Mouse (Mus musculus): ENCODE results near the gene Atrip. TPM values are rescaled to one million over a fixed set of nuclear protein-coding genes. Genes with fewer than 3 reads are reported as not detected.

The Atrip gene
- total RNA-seq, 2 experiments from 2014 or later = 8.1 to 9.8 TPM

DNA sequence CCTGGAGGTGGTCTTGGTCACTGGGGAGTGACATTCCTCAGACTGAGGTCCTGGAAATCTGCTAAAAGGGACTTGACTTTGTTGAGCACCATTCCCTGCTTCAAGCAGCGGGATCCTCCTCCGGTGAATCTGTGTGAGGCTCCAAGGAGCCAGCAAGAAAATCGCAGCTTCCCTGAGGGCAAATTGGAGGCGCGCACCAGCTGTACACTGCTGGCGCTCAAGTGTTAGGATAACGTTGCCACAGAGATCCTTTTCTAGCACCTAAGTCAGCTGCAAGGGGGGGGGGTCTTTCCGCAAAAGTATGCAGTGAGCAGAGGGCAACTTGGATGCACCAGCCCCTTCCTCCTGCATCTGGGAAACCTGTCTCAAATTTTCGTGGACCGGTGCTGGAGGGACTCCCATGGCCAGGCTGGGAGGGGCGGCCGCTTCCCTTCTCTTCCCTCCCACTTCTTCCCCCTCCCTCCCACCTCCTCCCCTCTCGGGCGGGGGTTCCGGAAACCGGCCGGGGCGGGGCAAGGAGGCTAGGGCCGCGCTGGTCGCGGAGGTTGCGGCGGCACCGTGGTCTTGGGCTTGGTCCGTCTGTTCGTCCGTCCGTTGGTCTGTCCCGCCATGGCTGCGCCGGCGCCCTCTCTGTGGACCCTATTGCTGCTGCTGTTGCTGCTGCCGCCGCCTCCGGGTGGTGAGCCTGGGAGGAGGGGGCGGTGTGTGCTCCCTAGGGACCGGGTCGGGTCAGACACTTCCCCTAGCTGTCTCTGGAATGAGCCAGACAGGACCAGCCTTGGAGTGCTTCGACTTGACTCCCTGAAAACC, 35.6 kb downstream of the Atrip start, which contains the start of gene Shisa5:
Gene Shisa5, plus strand, starts transcription at position 480 of the 810 bp plus-strand sequence.
- DNase-seq = peak; percentile 92

DNA sequence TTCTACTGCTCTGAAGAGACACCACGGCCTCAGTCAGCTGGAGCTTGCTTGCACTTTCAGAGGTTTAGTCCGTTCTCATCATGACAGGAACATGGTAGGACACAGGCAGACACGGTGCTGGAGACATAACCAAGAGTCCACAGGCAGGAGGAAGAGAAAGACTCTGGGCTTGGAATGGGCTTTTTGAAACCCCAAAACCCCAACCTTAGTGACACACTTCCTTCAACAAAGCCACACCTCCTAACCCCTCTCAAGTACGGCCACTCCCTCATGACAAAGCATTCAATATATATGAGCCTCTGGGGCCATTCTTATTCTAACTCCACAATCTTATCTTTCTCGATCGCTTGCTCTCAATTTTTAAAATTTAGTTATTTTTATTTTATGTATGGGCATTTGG, 41.5 kb downstream of the Atrip start:
- DNase-seq = no peak

DNA sequence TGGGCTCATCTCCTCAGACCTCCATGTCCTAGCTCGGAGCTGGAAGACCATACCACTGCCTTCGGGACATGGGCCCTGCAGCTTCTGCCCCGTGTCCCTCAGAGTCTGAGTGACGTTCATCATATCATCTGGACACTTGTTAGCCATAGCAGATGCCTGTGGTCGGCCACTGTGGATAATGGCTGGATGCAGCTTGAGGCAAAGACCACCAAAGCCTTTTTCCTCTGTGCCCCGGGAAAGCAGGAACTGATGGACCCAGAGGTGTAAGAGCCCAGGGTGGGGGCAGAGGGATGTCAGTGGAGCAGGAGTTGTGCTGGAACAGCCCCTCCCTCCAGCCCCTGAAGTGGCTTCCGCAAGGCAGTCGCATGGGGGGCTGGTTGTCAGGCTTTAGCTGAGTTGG, 42.2 kb downstream of the Atrip start:
- DNase-seq = no peak

DNA sequence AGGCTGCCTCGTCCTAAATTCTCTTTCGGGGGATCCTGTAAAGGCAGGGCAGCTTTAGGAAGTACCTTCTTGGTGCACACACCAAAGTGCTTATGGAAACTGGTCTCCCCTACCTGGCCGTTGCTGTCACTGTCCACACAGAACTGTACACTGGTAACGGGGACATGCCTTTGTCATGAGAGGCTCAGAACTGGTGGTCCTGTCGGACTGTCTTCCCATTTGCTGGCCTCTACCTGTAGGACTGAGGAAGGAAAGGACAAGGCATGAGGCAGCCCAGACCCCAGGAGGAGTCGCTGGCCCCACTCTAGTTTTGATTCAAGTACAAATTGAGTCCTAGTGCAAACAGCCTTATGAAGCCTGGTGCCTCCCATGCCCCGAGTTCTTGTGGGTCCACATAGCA, 42.9 kb downstream of the Atrip start:
- no peak for DNase-seq

DNA sequence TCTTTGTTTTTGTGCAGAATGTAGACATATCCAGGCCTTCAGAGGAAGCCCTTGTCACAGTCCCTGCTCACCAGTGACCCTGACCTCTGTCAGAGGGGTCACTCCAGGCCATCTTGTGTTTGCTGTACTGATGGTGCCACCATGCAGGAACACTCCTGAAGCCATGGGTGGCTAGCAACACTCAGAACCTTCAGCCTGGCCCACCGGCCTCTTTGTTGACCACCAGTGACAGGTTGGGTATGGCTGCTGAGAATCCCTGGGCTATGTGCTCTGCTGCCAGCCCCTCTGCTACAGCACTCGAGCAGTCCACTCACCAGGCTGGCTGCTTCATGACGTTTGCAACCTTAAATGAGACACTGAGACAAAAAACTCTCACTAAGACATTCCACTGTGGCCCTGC, 43.6 kb downstream of the Atrip start:
- DNase-seq = no peak

DNA sequence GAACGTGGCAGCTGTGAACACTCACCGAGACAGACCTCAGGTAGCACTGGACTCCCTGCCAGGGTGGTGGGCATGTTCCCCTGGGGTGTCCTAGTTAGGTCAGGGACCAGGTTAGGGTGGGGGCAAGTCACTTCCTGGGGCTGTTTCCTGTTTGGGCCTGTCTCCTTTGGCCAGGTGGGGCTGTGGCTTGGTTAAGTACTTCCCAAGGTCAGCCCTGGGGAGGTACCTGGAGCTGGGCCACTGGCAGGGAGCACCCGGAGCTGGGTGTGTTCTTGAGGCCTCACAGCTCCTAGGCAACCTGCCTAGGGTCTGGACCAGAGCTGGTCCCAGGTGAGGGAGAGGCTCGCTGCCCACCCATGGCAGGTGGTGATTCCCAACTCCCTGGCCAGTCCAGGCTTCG, 45.0 kb downstream of the Atrip start:
- DNase-seq = no peak

DNA sequence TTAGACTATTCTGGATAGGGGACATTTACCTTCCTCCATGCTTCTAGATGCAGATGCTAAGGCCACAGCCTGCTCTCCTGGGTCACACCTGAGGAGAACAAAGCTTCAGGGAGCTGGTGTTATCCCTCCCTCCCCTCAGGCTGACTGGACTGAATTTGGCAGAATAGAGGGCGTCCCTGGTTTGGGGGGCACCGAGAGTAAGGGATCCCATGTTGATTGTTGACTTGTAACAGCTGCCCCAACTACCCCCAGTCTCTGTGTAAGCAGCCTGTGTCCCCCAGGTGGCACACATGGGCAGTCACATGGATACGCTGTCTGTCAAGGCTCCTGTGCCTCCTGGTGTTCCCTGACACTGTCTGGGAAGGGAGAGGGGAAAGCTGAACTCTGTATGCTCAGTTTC, 45.5 kb downstream of the Atrip start:
- DNase-seq = no peak

DNA sequence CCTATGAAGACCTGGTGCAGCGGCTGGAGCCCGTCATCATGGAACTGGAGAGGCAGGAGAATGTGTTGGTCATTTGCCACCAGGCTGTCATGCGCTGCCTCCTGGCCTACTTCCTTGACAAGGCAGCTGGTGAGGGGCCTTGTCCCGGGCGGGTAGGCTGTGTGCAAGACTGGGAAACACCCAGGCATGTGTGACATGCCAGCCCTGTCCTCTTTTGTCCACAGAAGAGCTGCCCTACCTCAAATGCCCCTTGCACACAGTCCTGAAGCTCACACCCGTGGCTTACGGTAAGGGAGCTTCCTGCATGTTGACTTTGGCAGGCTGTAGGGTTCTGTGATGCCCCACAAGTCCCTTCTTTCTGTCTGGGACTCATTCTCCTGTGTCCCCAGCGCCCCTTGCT, 46.4 kb downstream of the Atrip start:
- peak; percentile 60 to 61 for DNase-seq

DNA sequence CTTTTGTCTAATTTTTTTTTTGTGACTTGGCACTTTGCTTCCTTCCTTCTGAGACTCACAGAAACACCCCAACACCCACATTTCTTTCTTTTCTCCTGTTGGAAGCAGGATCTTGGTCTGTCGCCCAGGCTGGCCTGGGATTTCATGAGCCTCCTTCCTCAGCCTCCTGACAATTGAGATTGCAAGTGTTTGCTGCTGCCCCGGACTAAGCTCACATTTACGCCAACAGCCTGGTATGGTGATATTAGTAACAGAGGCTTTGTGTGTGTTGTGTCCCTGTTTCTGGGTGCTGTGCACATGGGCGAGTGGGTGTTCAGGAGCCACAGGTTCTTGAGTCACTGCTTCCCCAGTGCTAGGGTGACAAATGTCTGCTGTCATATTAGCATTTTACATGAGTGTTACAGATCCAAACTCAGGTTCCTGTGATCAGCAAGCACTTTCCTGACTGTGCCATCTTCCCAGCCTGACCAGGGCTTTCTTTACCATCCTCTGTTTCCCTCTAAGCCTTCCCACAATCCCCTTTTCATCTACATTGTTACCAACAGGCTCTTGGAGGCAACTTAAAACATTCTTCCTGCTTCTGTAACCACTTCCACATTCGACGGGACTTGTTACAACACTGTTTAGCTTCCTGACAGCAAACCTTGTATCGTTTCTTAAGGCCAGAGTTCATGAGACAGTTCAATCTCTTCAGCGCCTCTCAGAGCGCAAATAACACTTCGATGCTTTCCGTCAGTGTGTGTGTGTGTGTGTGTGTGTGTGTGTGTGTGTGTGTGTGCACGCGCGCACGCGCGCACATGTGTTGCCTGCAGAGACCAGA, 50.8 kb downstream of the Atrip start:
- DNase-seq = peak in 1 of 2 experiments; percentile 45

DNA sequence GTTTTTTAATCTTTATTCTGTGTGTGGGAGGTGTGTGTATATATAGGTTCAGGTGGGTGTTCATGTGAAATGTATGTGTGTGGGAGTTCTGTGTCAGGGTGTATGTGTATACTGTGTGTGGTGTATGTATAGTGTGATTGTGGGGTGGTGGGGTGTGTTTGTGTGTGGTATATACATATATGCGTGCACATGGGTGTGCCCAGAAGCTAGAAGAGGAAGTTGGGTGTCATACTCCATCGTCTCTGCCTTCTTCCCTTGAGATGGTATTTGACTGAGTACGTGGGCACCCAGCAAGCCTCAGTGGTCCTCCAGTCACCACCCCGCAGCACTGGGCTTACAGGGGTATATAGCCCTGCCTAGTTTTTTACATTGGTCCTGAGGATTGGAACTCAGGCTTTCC, 52.5 kb downstream of the Atrip start:
- DNase-seq = no peak

DNA sequence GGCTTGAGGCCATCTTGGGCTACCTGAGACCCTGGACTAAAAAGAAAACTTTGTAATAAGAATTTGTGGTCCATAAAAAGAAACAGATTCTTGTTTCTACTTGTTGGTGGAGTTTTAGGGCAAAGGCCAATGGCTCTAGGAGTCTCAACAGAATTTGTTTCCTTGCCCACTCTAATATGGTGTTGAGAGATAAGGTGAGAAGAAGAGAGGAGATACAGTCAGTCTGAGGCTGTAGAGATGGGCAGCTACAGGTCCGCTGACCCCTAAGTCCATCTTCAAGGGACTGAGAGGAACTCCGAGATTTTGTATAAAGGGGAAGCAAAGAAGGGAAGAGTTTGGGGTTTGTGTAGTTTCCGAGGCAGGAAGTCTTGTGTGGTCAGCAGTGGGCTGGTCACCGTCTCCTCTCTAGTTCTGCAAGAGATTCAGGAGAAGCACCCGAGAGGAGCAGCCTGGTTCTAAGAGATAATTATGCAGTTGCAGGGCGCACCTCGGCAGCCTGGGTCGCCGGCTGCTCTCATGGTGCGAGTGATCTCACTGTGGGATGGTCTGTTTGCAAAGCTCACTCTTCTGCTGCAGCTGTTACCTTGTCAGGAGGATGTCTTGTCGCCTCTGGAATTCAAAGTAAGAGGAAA, 56.8 kb downstream of the Atrip start:
- DNase-seq = peak in 1 of 2 experiments; percentile 47

DNA sequence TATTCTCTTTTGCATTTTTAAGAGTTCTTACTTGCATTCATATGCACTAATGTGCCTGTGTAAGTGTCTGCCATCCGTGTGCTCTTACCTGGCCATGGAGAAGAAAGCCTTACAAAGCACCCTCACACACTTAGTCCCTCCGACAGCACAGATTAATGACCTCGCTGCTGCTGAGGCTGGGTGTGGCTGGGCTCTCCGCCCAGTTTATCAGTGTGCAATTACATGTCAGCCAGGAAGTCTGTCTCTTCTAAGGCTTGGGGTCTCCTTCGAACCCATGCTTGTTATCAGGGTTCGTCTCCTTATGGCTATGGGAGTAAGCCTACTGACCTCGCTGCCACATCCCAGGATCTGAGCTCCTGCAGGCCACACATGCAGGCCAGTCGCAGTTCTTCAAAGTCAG, 58.5 kb downstream of the Atrip start:
- no peak for DNase-seq

DNA sequence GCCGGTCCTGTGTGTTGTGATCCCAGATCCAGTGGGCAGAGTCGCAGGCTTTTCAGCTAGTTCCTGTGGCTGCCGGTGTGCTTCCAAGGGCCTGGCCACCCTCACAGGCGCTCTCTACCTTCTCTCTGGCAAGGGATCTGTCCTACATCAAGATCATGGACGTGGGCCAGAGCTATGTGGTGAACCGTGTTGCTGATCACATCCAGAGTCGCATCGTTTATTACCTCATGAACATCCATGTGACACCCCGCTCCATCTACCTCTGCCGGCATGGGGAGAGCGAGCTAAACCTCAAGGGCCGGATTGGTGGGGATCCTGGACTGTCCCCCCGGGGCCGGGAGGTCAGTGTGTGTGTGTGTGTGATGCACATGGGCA, 63.6 kb downstream of the Atrip start:
- DNase-seq = no peak

DNA sequence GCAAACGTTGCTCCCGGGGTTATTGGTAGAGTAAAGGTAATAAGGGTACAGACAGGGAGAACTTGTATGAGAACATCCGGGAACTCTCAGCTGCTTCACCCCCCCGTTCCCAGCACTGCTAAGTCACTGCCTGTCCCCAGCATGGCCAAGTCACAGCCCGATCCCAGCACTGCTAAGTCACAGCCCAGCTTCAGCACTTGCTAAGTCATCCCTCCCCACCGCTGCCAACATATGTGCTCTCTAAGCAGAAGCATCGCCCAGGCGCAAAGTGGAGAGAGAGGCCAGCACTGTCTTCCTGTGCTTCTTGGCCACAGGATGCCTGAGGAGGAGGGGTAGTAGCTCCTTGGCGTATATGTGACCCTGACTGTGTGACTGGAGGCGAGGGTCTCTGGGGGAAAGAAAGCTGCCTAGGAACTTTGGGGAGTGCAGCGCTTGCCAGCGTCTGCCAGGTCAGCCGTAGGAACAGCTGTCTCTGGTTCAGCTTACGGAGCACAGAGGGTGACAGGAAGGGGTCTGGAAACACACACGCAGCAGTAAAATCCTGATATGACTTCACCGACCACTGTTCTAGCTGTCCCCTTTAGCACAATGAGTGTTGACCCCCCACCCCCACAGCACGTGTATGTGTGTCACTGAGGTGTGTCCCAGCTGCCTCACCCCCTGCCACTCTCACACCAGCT, 64.1 kb downstream of the Atrip start:
- DNase-seq = peak; percentile 63 to 71

DNA sequence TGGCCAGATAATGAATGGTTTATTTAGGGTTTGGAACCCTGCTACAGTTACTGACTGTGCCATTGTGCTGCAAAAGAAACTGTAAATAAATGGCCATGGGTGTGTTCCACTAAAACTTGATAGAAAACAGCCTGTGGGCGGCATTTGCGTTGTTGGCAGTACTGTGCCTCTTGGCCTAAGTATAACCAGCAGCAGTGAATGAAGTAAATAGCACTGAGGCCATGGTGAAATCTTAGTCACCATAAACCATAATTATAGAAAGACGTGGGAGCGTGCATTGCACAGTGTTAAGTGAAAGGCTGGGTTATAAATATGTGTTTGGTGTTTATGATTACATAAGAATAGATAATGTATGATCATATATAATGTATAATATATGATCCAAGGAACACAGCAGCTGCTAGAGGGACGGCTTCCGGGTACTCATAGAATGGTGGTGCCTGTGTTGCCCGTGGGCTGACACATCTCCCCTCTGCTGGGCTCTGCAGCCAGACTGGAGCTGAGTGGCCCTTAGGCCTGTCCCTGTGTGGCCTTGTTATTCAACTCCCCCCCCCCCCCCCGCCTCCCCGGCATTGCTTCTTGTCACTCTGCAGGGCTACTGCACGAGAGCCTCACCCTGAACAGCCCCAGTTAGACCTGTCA, 64.8 kb downstream of the Atrip start:
- DNase-seq = no peak

DNA sequence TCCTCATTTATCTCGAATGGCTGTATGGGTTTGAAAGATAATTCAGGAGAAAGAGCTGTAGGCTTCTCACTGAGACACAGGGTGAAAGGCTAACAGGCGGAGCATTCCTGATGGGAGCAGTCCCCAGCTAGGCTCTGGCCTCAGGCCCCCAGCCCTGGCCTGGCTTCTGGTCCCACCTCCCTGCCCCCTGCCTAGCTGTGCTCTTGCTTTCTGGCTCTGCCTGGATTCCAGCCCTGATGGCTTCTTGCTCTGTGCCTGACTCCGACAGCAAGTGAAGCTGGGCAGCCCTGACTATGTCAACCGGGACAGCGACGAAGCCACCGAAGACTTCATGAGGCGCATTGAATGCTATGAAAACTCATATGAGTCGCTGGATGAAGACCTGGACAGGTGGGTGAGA, 65.8 kb downstream of the Atrip start:
- no peak for DNase-seq

Other genes with a start within 250 kb of the Atrip start
- under 1 TPM in 1 of 2 experiments, not detected in 1; 0.03 TPM for gene Celsr3, start 247.8 kb downstream of the Atrip start, total RNA-seq (2021)
- 10 to 100 TPM; 19.6 to 19.8 TPM for gene Slc26a6, start 220.8 kb downstream of the Atrip start, total RNA-seq (2021)
- not detected for gene Tmem89, start 159.5 kb downstream of the Atrip start, total RNA-seq (2021)
- gene Uqcrc1, start 137.5 kb downstream of the Atrip start, total RNA-seq (2021) = 1,000 to 10,000 TPM; 2,230 to 2,333 TPM
- under 1 TPM; 0.31 to 0.60 TPM for gene Col7a1, start 120.5 kb downstream of the Atrip start, total RNA-seq (2021)
- gene Ucn2, start 88.1 kb downstream of the Atrip start, total RNA-seq (2021) = not detected
- gene Pfkfb4, start 82.3 kb downstream of the Atrip start, total RNA-seq (2021) = 1 to 10 TPM; 1.3 to 1.6 TPM
- 10 to 100 TPM; 31.4 to 55.0 TPM for gene Shisa5, start 35.6 kb downstream of the Atrip start, total RNA-seq (2021)
- 10 to 100 TPM; 13.6 to 17.2 TPM for gene Trex1, start 14.4 kb downstream of the Atrip start, total RNA-seq (2021)
- 10 to 100 TPM; 11.4 to 14.3 TPM for gene Ccdc51, start 8.4 kb upstream of the Atrip start, total RNA-seq (2021)
- gene Tma7, start 8.5 kb upstream of the Atrip start, total RNA-seq (2021) = 100 to 1,000 TPM; 214 to 228 TPM
- gene Plxnb1, start 21.3 kb upstream of the Atrip start, total RNA-seq (2021) = 10 to 100 TPM; 21.1 to 21.5 TPM
- not detected for gene Fbxw21, start 87.9 kb upstream of the Atrip start, total RNA-seq (2021)
- gene Fbxw13, start 121.9 kb upstream of the Atrip start, total RNA-seq (2021) = not detected
- gene Fbxw20, start 160.6 kb upstream of the Atrip start, total RNA-seq (2021) = not detected
- not detected for gene Fbxw14, start 213.6 kb upstream of the Atrip start, total RNA-seq (2021)

All from heart, adult 18-20 months (tissue).